Mouse (Mus musculus) ES-E14 (cell line): ENCODE data around the gene Nxph1.

ENCODE experiments used
- CHD2 ChIP-seq: IDR thresholded peaks from 2 replicates; pipeline ENCODE4 v1.6.1; 2014; ENCODE audit warnings: mild to moderate bottlenecking, low read depth, low read length, inconsistent platforms
- HCFC1 ChIP-seq: IDR thresholded peaks from 2 replicates; pipeline ENCODE4 v1.6.1; 2012; ENCODE audit warnings: low read length, inconsistent platforms, borderline replicate concordance; ENCODE audit not compliant: insufficient read depth
- MAFK ChIP-seq: IDR thresholded peaks from 2 replicates; pipeline ENCODE4 v1.6.1; 2014; ENCODE audit warnings: mild to moderate bottlenecking, low read depth, low read length, inconsistent platforms; ENCODE audit not compliant: insufficient read depth
- ZC3H11A ChIP-seq: IDR thresholded peaks from 2 replicates; pipeline ENCODE4 v1.6.1; 2012; ENCODE audit warnings: low read depth, mild to moderate bottlenecking, inconsistent platforms, low read length, borderline replicate concordance
- ZNF384 ChIP-seq: IDR thresholded peaks from 2 replicates; pipeline ENCODE4 v1.6.1; 2012; ENCODE audit warnings: low read depth, low read length, inconsistent platforms

DNA sequence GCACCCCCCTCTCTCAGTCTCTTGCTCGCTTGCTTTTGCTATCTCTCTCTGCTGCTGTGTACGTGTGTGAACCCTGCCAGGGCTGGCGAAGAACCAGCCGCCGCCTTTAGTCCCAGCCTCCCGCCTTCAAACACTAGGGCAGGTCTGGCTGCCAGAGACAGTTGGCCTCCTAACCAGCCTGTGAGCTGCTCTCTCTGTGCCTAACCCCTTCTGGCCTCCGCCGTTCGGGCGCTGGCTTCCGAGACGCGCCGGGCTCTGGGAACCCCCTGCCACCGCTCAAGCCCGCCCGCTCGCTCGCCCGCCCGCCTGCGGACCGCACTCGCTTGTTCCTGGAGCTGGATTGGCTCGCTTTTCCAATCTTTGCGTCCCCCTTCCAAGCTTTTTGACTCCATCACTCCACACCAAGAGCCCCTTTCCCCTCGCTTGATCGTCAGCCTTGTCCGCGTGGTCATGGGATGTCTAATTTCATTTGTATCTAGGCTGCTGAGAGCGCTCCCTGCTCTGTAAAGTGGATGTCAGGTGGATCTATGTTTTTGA, 1.5 kb downstream of the Nxph1 start:
- TF ChIP-seq ZNF384, result no peak
- no peak for TF ChIP-seq CHD2
- TF ChIP-seq HCFC1, result no peak
- no peak for TF ChIP-seq MAFK
- no peak for TF ChIP-seq ZC3H11A
